Mouse (Mus musculus) liver, adult 2 months (tissue): ENCODE results near the gene Mast1. TPM values are rescaled to one million over a fixed set of nuclear protein-coding genes. Genes with fewer than 3 reads are reported as not detected.
A peak's percentile ranks its signal among the peaks of the same experiment; 100 is the strongest.

Experiments used
- DNase-seq: peaks from one replicate; pipeline ENCODE4 v3.0.0-alpha.2; 2011; ENCODE audit warnings: low read depth, low spot score; ENCODE audit errors: extremely low read depth
- H3K27ac ChIP-seq: fragments of 200-500 bp; replicated peaks from 2 replicates; pipeline ENCODE4 v1.5.1; 2012; ENCODE audit warnings: low read depth, mild to moderate bottlenecking, control low read depth, inconsistent platforms, low read length; ENCODE audit not compliant: insufficient read depth
- H3K27me3 ChIP-seq: fragments of 200-500 bp; 2 replicates; pipeline ENCODE4 v1.6.1; 2012; ENCODE audit warnings: mild to moderate bottlenecking, moderate library complexity, low read length, inconsistent platforms; ENCODE audit not compliant: control insufficient read depth, insufficient read depth
- H3K36me3 ChIP-seq: fragments of 200-500 bp; 2 replicates; pipeline ENCODE4 v1.6.1; 2012; ENCODE audit warnings: low read length, inconsistent platforms; ENCODE audit not compliant: control insufficient read depth, insufficient read depth
- H3K4me1 ChIP-seq: fragments of 200-500 bp; 2 replicates; pipeline ENCODE4 v1.6.1; 2011; ENCODE audit warnings: low read length; ENCODE audit not compliant: control insufficient read depth, insufficient read depth
- H3K4me3 ChIP-seq: fragments of 200-500 bp; 2 replicates; pipeline ENCODE4 v1.5.1; 2011; ENCODE audit warnings: low read depth, mild to moderate bottlenecking, control low read depth, low read length, moderate library complexity; ENCODE audit not compliant: insufficient read depth
- H3K79me2 ChIP-seq: fragments of 200-500 bp; 2 replicates; pipeline ENCODE4 v1.6.1; 2012; ENCODE audit warnings: inconsistent platforms, mild to moderate bottlenecking, low read length, moderate library complexity; ENCODE audit not compliant: control insufficient read depth, insufficient read depth
- H3K9ac ChIP-seq: fragments of 200-500 bp; 2 replicates; pipeline ENCODE4 v1.6.1; 2012; ENCODE audit warnings: low read depth, mild to moderate bottlenecking, control low read depth, inconsistent platforms, low read length
- CTCF ChIP-seq: fragments of 200-500 bp; IDR thresholded peaks from 2 replicates; pipeline ENCODE4 v1.5.1; 2011; ENCODE audit warnings: low read depth, low read length, control low read depth
- POLR2A ChIP-seq: fragments of 200-500 bp; IDR thresholded peaks from 2 replicates; pipeline ENCODE4 v1.6.1; 2011; ENCODE audit warnings: low read length, control low read depth; ENCODE audit not compliant: insufficient read depth; ENCODE audit errors: extremely low read depth
- WGBS: fragments of 180-500 bp; shearing (Covaris S2); methylation state at CpG from one replicate; pipeline ENCODE4 v1.1.7; 2018; 5-methylcytosine and 5-hydroxymethylcytosine counted together
- polyA plus RNA-seq: library from polyadenylated mRNA; depleted of rRNA; stranded (reverse); fragments of >200 nt; gene quantifications from 2 replicates; pipeline ENCODE4 v1.2.3, GENCODE M21; 2012
- total RNA-seq: library from RNA; depleted of rRNA; stranded (reverse); fragments of >200 nt; gene quantifications from 2 replicates; pipeline ENCODE4 v1.2.3, GENCODE M21; 2014

Gene Mast1
- total and polyA plus RNA-seq, 2 experiments: 0.09 to 0.43 TPM

GRCm38 (mm10) chr8:84968650-84969049 is 31.5 kb upstream of the Mast1 start:
- H3K27me3 ChIP-seq: no peaks in the 10 kb centered on the region
- H3K4me3 ChIP-seq: no peak overlapping the region; the same call in 1 of the 2 replicates
- peak overlapping the region; percentile 79 for H3K27ac ChIP-seq
- H3K9ac ChIP-seq: peak overlapping the region; percentile 21; the same call in 1 of the 2 replicates
- no peaks in the 10 kb centered on the region for H3K79me2 ChIP-seq
- peaks cover 18% of the 10 kb centered on the region for H3K4me1 ChIP-seq
- TF ChIP-seq CTCF (no peak), POLR2A (no peak)
- DNase-seq: peak; percentile 35
- WGBS: 18% methylated on average over 2 of the region's 2 CpGs
- H3K36me3 ChIP-seq: peaks cover 3% of the 10 kb centered on the region

GRCm38 (mm10) chr8:84967532-84968304 is 30.6 kb upstream of the Mast1 start:
- DNase-seq: no peak
- WGBS: 95% methylated on average over 13 of the region's 13 CpGs
- Histone ChIP-seq H3K9ac (no peak overlapping the region), H3K27ac (no peak overlapping the region), H3K36me3 (peaks cover 3% of the 10 kb centered on the region), H3K79me2 (no peaks in the 10 kb centered on the region), H3K27me3 (no peaks in the 10 kb centered on the region), H3K4me3 (no peak overlapping the region), H3K4me1 (peaks cover 14% of the 10 kb centered on the region)
- no peak for TF ChIP-seq CTCF
- no peak for TF ChIP-seq POLR2A

GRCm38 (mm10) chr8:84966603-84967002 is 29.4 kb upstream of the Mast1 start:
- WGBS: 34% methylated on average over 3 of the region's 3 CpGs

GRCm38 (mm10) chr8:84965731-84966291 is 28.7 kb upstream of the Mast1 start:
- peaks cover 14% of the 10 kb centered on the region for H3K4me1 ChIP-seq
- H3K9ac ChIP-seq: peak overlapping the region; percentile 61
- WGBS: under 1% methylated on average over 41 of the region's 41 CpGs
- peak overlapping the region; percentile 51 for H3K27ac ChIP-seq
- TF ChIP-seq POLR2A (peak; percentile 48; the same call in 1 of the 2 replicates), CTCF (no peak)
- no peaks in the 10 kb centered on the region for H3K36me3 ChIP-seq
- H3K27me3 ChIP-seq: no peaks in the 10 kb centered on the region
- H3K79me2 ChIP-seq: no peaks in the 10 kb centered on the region
- H3K4me3 ChIP-seq: peak overlapping the region; percentile 69
- peak; percentile 94 for DNase-seq

More at GRCm38 (mm10) chr8:84966603-84967002, 29.4 kb upstream of the Mast1 start:
- TF ChIP-seq CTCF: no peak
- TF ChIP-seq POLR2A: no peak
- H3K79me2 ChIP-seq: no peaks in the 10 kb centered on the region
- H3K27ac ChIP-seq: no peak overlapping the region
- no peak overlapping the region for H3K4me3 ChIP-seq
- no peak for DNase-seq
- no peaks in the 10 kb centered on the region for H3K27me3 ChIP-seq
- peaks cover 14% of the 10 kb centered on the region for H3K4me1 ChIP-seq
- H3K9ac ChIP-seq: no peak overlapping the region
- H3K36me3 ChIP-seq: peaks cover under 1% of the 10 kb centered on the region; the same call in 1 of the 2 replicates

GRCm38 (mm10) chr8:84963952-84964351 is 26.8 kb upstream of the Mast1 start:
- H3K27ac ChIP-seq: no peak overlapping the region
- H3K9ac ChIP-seq: no peak overlapping the region
- no peak overlapping the region for H3K4me3 ChIP-seq
- H3K4me1 ChIP-seq: peaks cover 15% of the 10 kb centered on the region
- no peaks in the 10 kb centered on the region for H3K36me3 ChIP-seq
- DNase-seq: no peak
- TF ChIP-seq POLR2A: no peak
- TF ChIP-seq CTCF: no peak
- WGBS: 82% methylated on average over 4 of the region's 4 CpGs
- no peaks in the 10 kb centered on the region for H3K27me3 ChIP-seq
- no peaks in the 10 kb centered on the region for H3K79me2 ChIP-seq

- Histone ChIP-seq H3K27ac (peak overlapping the region; percentile 82), H3K36me3 (no peaks in the 10 kb centered on the region), H3K4me3 (no peak overlapping the region), H3K4me1 (peaks cover 7% of the 10 kb centered on the region; the same call in 1 of the 2 replicates), H3K27me3 (no peaks in the 10 kb centered on the region), H3K79me2 (no peaks in the 10 kb centered on the region), H3K9ac (peak overlapping the region; percentile 60)
- TF ChIP-seq CTCF: no peak
- no peak for TF ChIP-seq POLR2A
- 37% methylated on average over 7 of the region's 7 CpGs for WGBS
- DNase-seq: peak; percentile 93
Observed at GRCm38 (mm10) chr8:84959811-84960210, 22.7 kb upstream of the Mast1 start.
